19 mouse cellular contexts compared by ENCODE assay signal in the genomic region with DNA sequence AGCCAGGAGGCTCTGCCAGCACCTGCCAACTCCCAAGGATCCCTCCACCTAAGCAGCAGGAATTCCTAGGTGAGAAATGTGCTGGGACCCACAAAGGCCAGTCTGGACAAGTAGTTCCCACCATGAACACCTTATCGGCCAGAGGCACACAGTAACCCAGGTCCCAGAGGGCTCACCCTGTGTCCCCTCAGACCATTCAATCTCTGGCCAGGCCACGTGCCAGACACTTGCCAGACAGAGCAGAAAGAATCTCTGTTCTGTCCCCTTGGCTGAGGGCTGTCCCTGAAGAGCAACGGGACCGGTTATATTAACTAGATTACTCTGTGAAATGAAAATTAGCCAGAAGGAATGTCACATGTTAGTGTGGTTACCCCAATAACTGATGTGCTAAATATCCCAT. TPM values are rescaled to one million over a fixed set of nuclear protein-coding genes. Genes with fewer than 3 reads are reported as not detected.
DNase-seq lines count a peak whose midpoint lies in the region; ATAC-seq and TF ChIP-seq lines count a peak whose summit lies in the region.
"Had no signal": no experiment of that assay in that cellular context is flagged by ENCODE, and none has a peak within 500 bp of the region (broad histone marks: within the 10 kb centered on the region; RNA-seq: fewer than 3 reads in every experiment).

No protein-coding gene starts in this region.

- 31% methylated on average over 4 of the region's 4 CpGs for WGBS in heart, embryonic 15.5 days
- WGBS in kidney, postnatal 0 days = 65% methylated on average over 4 of the region's 4 CpGs
- WGBS in limb, embryonic 13.5 days = 71% methylated on average over 4 of the region's 4 CpGs

- peak overlapping the region; percentile 81 for H3K27ac ChIP-seq in heart, embryonic 15.5 days
- H3K27ac ChIP-seq in kidney, postnatal 0 days = peak overlapping the region; percentile 44; the same call in 1 of the 2 replicates
- 0 out of 2 replicates have a peak overlapping the region, but pooled peaks have one; percentile 28 for H3K27ac ChIP-seq in limb, embryonic 13.5 days
- H3K27ac ChIP-seq: left cerebral cortex, adult 2 months; liver, embryonic 14.5 days; midbrain, embryonic 13.5 days had no signal

- ATAC-seq in heart, embryonic 15.5 days (replicated peaks; ENCODE audit: insufficient number of reproducible peaks, insufficient read depth, low FRiP score, low read depth) = no peak
- no peak for ATAC-seq in kidney, postnatal 0 days (replicated peaks; ENCODE audit: low FRiP score, low read depth)
- ATAC-seq in limb, embryonic 13.5 days (ENCODE audit: low FRiP score, low read depth) = no peak
- ATAC-seq: CD4-positive, CD25-positive, alpha-beta regulatory T cell, adult 4 months; midbrain, embryonic 13.5 days had no signal

- no peaks in the 10 kb centered on the region for H3K27me3 ChIP-seq in heart, embryonic 15.5 days
- H3K27me3 ChIP-seq in kidney, postnatal 0 days (ENCODE audit: insufficient read depth, low read length) = no peaks in the 10 kb centered on the region
- no peaks in the 10 kb centered on the region for H3K27me3 ChIP-seq in limb, embryonic 13.5 days
- H3K27me3 ChIP-seq: midbrain, embryonic 13.5 days had no signal

- peak; percentile 56 for DNase-seq in adrenal gland, postnatal 14 days
- no peak for DNase-seq in adrenal gland, adult 2 months
- DNase-seq in heart, adult 11 months = no peak
- no peak for DNase-seq in kidney, postnatal 0 days (ENCODE audit: low spot score)
- no peak for DNase-seq in kidney, adult 9 months
- DNase-seq: cerebellum, adult 8-10 months; kidney, adult 2 months; kidney, postnatal 4 days; layer of hippocampus, adult 9-11 months; lung, postnatal 10 days; thymus, postnatal 14 days had no signal

- H3K4me2 ChIP-seq in heart, embryonic 15.5 days = no peak overlapping the region
- no peak overlapping the region for H3K4me2 ChIP-seq in kidney, postnatal 0 days (ENCODE audit: low read length)
- H3K4me2 ChIP-seq in limb, embryonic 13.5 days (replicated peaks) = no peak overlapping the region
- H3K4me2 ChIP-seq: midbrain, embryonic 13.5 days had no signal

- no peak overlapping the region for H3K9ac ChIP-seq in heart, embryonic 15.5 days
- no peak overlapping the region for H3K9ac ChIP-seq in kidney, postnatal 0 days (ENCODE audit: low read depth, low read length)
- H3K9ac ChIP-seq in limb, embryonic 13.5 days = no peak overlapping the region
- H3K9ac ChIP-seq: liver, embryonic 14.5 days; midbrain, embryonic 13.5 days had no signal

- H3K36me3 ChIP-seq in heart, embryonic 15.5 days = no peaks in the 10 kb centered on the region
- no peaks in the 10 kb centered on the region for H3K36me3 ChIP-seq in kidney, postnatal 0 days (ENCODE audit: insufficient read depth, low read length)
- H3K36me3 ChIP-seq in limb, embryonic 13.5 days = peaks cover 14% of the 10 kb centered on the region
- H3K36me3 ChIP-seq: midbrain, embryonic 13.5 days had no signal

- H3K4me3 ChIP-seq in heart, embryonic 15.5 days = no peak overlapping the region
- H3K4me3 ChIP-seq in kidney, postnatal 0 days (replicated peaks; ENCODE audit: low read depth, low read length) = no peak overlapping the region
- no peak overlapping the region for H3K4me3 ChIP-seq in limb, embryonic 13.5 days
- H3K4me3 ChIP-seq: forebrain, embryonic 10.5 days; left cerebral cortex, adult 2 months; midbrain, embryonic 13.5 days; myocyte had no signal

- no peak for TF ChIP-seq CTCF in kidney, postnatal 0 days (IDR thresholded peaks at IDR 0.05; ENCODE audit: low read depth)

- H3K4me1 ChIP-seq in heart, embryonic 15.5 days (replicated peaks) = peaks cover 97% of the 10 kb centered on the region
- H3K4me1 ChIP-seq in kidney, postnatal 0 days (replicated peaks; ENCODE audit: insufficient read depth, low read length) = peaks cover 65% of the 10 kb centered on the region
- peaks cover 98% of the 10 kb centered on the region for H3K4me1 ChIP-seq in limb, embryonic 13.5 days

- H3K9me3 ChIP-seq in heart, embryonic 15.5 days (replicated peaks) = no peaks in the 10 kb centered on the region
- no peaks in the 10 kb centered on the region for H3K9me3 ChIP-seq in kidney, postnatal 0 days (replicated peaks; ENCODE audit: low read length)
- H3K9me3 ChIP-seq in limb, embryonic 13.5 days = no peaks in the 10 kb centered on the region
- H3K9me3 ChIP-seq: forebrain, embryonic 10.5 days; midbrain, embryonic 13.5 days had no signal

RNA-seq across cellular contexts. Expression of gene Smad6, which starts 39.9 kb away (rescaled TPM):
- 11.1 and 12.0 TPM in 2 replicates for total RNA-seq in adrenal gland, postnatal 14 days (2021)
- 10 to 100 TPM in 1 of 2 experiments, 1 to 10 TPM in 1; 6.0 to 12.9 TPM for total RNA-seq in adrenal gland, adult 2 months (2021)
- polyA plus RNA-seq in adrenal gland, adult 2 months (2012; rRNA removed) = 43.4 and 52.4 TPM in 2 replicates
- 16.4 and 19.8 TPM in 2 replicates for polyA plus RNA-seq in heart, embryonic 15.5 days (2015; fragmentation: Nextera tagmentation; extraction: Ambion mirVana)
- polyA plus RNA-seq in kidney, postnatal 0 days (2015; fragmentation: Nextera tagmentation; extraction: Ambion mirVana) = 7.2 and 10.6 TPM in 2 replicates
- polyA plus RNA-seq in limb, embryonic 13.5 days (2015; fragmentation: Nextera tagmentation; extraction: Ambion mirVana) = 10.8 and 11.0 TPM in 2 replicates

Comparison
In these comparisons a context has a peak if more than half of its experiments do, and no peak if none do; other contexts are left out.
1. H3K27ac ChIP-seq: peak in every context shown above with its lines; median percentile 81 in heart, embryonic 15.5 days; 44 in kidney, postnatal 0 days; 28 in limb, embryonic 13.5 days.